Mouse (Mus musculus) myocyte (in vitro differentiated cells): ENCODE measurements around the gene 1700029F12Rik. TPM values are rescaled to one million over a fixed set of nuclear protein-coding genes. Genes with fewer than 3 reads are reported as not detected.

ENCODE experiments used
- H3K27me3 ChIP-seq: one replicate; pipeline ENCODE4 v1.6.1; 2011; ENCODE audit not compliant: control insufficient read depth, insufficient read depth, insufficient read length
- H3K36me3 ChIP-seq: one replicate; pipeline ENCODE4 v1.6.1; 2011; ENCODE audit not compliant: control insufficient read depth, insufficient read depth
- H3K4me2 ChIP-seq: one replicate; pipeline ENCODE4 v1.6.1; 2011; ENCODE audit warnings: low read depth, control low read depth
- H3K4me3 ChIP-seq: one replicate; pipeline ENCODE4 v1.5.1; 2011; ENCODE audit warnings: mild to moderate bottlenecking, control low read depth, moderate library complexity
- H3K79me2 ChIP-seq: one replicate; pipeline ENCODE4 v1.6.1; 2011; ENCODE audit not compliant: control insufficient read depth, insufficient read depth
- H3ac ChIP-seq: one replicate; pipeline ENCODE4 v1.6.1; 2011; ENCODE audit not compliant: control insufficient read depth, insufficient read length
- CEBPB ChIP-seq: IDR thresholded peaks from 2 replicates; pipeline ENCODE4 v1.6.1; 2011; ENCODE audit warnings: mild to moderate bottlenecking, moderate library complexity; ENCODE audit not compliant: poor library complexity, insufficient read depth, severe bottlenecking
- E2F4 ChIP-seq: IDR thresholded peaks from one replicate; pipeline ENCODE4 v1.6.1; 2011; ENCODE audit warnings: mild to moderate bottlenecking, control low read depth, moderate library complexity; ENCODE audit not compliant: insufficient read depth
- MAX ChIP-seq: IDR thresholded peaks from one replicate; pipeline ENCODE4 v1.6.1; 2011; ENCODE audit warnings: low read depth, mild to moderate bottlenecking, control low read depth
- MYOD1 ChIP-seq, 3 experiments: IDR thresholded peaks; one replicate each; pipeline ENCODE4 v1.6.1; 2011; ENCODE audit warnings: control low read depth in 2 of 3, low read depth in 2 of 3, mild to moderate bottlenecking in 2 of 3, moderate library complexity in 1 of 3; ENCODE audit not compliant: insufficient read length in 2 of 3, control insufficient read depth in 1 of 3
- MYOG ChIP-seq, 3 experiments: IDR thresholded peaks; one replicate each; pipeline ENCODE4 v1.6.1; 2011; ENCODE audit warnings: control low read depth in 2 of 3, low read depth in 2 of 3, mild to moderate bottlenecking in 2 of 3; ENCODE audit not compliant: insufficient read length in 2 of 3, control insufficient read depth in 1 of 3, insufficient read depth in 1 of 3
- POLR2A ChIP-seq: IDR thresholded peaks from one replicate; pipeline ENCODE4 v1.6.1; 2011; ENCODE audit warnings: low read depth, mild to moderate bottlenecking, control low read depth, moderate library complexity; ENCODE audit not compliant: insufficient read length
- POLR2AphosphoS2 ChIP-seq: IDR thresholded peaks from one replicate; pipeline ENCODE4 v1.6.1; 2011; ENCODE audit warnings: low read depth, control low read depth; ENCODE audit not compliant: insufficient read length
- REST ChIP-seq: IDR thresholded peaks from one replicate; pipeline ENCODE4 v1.6.1; 2011; ENCODE audit warnings: mild to moderate bottlenecking, control low read depth, moderate library complexity; ENCODE audit not compliant: insufficient read depth, insufficient read length
- SRF ChIP-seq: IDR thresholded peaks from one replicate; pipeline ENCODE4 v1.6.1; 2011; ENCODE audit warnings: low read depth; ENCODE audit not compliant: control insufficient read depth, insufficient read length
- TCF12 ChIP-seq: IDR thresholded peaks from one replicate; pipeline ENCODE4 v1.6.1; 2011; ENCODE audit warnings: mild to moderate bottlenecking, control low read depth; ENCODE audit not compliant: poor library complexity, insufficient read depth, severe bottlenecking
- TCF3 ChIP-seq: IDR thresholded peaks from one replicate; pipeline ENCODE4 v1.6.1; 2011; ENCODE audit warnings: low read depth, control low read depth; ENCODE audit not compliant: insufficient read length
- USF1 ChIP-seq: IDR thresholded peaks from one replicate; pipeline ENCODE4 v1.6.1; 2011; ENCODE audit warnings: low read depth, mild to moderate bottlenecking, control low read depth, moderate library complexity
- polyA plus RNA-seq: library from polyadenylated mRNA; unstranded; fragments of >200 nt; fragmentation: generic; extraction: Trizol; gene quantifications from one replicate; pipeline ENCODE4 v1.2.1, GENCODE M21; 2012; ENCODE audit warnings: missing spikeins

1700029F12Rik gene
- polyA plus RNA-seq, 1 experiment = not detected

DNA sequence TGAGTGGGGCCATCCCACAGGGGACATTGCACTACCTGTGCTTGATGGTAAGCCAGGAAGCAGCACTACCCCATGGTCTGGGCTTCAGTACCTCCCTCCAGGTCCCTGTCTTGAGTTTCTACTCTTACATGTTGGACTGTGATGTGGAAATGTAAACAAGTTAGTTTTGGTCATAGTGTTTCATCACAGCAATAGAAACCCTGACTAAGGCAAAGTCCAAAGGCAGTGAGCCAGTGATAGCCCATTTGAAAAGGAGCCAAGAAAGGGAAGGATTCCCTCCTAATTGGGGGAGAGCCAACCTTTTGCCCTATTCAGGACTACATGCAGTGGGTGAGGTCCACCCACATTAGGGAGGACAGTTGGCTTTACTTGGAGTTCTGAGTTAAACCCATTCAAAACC lies 53.6 kb downstream of the 1700029F12Rik start:
- no peaks in the 10 kb centered on the region for H3K79me2 ChIP-seq
- H3K4me2 ChIP-seq = no peak overlapping the region
- no peak overlapping the region for H3ac ChIP-seq
- H3K27me3 ChIP-seq = no peaks in the 10 kb centered on the region
- no peaks in the 10 kb centered on the region for H3K36me3 ChIP-seq
- no peak for TF ChIP-seq MYOG (IDR thresholded peaks at IDR 0.05; ENCODE audit: control insufficient read depth in 1 of 3, insufficient read depth in 1 of 3, insufficient read length in 2 of 3, low read depth in 2 of 3)
- TF ChIP-seq TCF3 = no peak
- TF ChIP-seq POLR2A = no peak
- TF ChIP-seq USF1 = no peak
- no peak for TF ChIP-seq MAX
- TF ChIP-seq REST = no peak
- TF ChIP-seq POLR2AphosphoS2 = no peak
- TF ChIP-seq E2F4 = no peak
- TF ChIP-seq SRF = no peak
- no peak for TF ChIP-seq TCF12
- TF ChIP-seq MYOD1 (IDR thresholded peaks at IDR 0.05; ENCODE audit: control insufficient read depth in 1 of 3, insufficient read length in 2 of 3, low read depth in 2 of 3) = no peak
- no peak overlapping the region for H3K4me3 ChIP-seq

DNA sequence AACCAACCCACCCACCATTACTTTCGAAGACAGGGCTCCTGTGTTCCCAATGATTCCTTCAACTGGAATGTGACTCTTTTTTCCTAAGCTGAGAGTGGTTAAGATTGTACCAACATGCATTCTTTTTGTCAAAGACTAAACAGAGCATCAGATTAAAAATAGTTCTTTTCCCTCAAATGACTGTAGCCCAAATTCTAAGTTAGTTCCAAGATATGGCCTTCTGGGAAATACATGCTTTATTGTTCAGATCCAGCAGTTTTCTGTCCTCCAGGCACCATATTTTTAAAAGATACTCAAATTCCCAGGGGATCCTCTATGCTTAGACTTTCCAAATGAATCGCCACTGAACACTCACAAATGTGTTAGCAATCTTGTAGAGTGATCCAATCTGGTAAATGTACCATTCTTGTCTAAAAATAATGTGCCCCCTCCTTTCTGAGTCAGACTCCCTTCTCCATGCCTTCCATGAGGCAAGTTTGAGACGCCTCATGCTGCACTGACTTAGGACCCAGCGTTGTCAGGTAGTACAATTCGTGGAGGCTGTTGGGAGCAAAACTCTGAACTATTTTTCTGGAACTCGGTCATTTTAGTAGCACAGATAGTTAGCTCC lies 57.1 kb downstream of the 1700029F12Rik start:
- TF ChIP-seq CEBPB (no peak), MYOD1 (IDR thresholded peaks at IDR 0.05; ENCODE audit: control insufficient read depth in 1 of 3, insufficient read length in 2 of 3, low read depth in 2 of 3) (no peak), MAX (no peak), POLR2AphosphoS2 (no peak), POLR2A (no peak), SRF (no peak), USF1 (no peak), TCF3 (no peak), MYOG (IDR thresholded peaks at IDR 0.05; ENCODE audit: control insufficient read depth in 1 of 3, insufficient read depth in 1 of 3, insufficient read length in 2 of 3, low read depth in 2 of 3) (no peak), E2F4 (no peak)
- Histone ChIP-seq H3K4me2 (no peak overlapping the region), H3K4me3 (no peak overlapping the region), H3K27me3 (no peaks in the 10 kb centered on the region), H3ac (no peak overlapping the region), H3K79me2 (no peaks in the 10 kb centered on the region), H3K36me3 (no peaks in the 10 kb centered on the region)

DNA sequence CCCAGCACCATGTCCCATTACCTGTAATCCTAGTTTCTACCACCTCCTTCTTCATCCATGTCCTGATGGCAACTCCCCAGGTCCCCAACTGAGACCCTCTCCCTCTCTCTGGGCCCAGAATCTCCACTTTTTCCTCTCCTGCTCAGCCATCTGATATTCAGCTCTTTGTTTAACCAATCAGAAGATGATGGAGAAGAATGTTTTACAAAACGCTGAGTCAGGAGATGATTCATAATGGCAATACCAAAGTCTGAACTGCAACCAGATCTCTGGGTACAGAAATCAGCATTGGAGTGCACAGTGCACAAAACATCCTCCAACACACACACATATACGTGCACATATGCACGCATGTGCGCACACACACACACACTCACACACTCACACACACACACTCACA lies 60.8 kb downstream of the 1700029F12Rik start:
- Histone ChIP-seq H3K4me2 (no peak overlapping the region), H3K27me3 (no peaks in the 10 kb centered on the region), H3ac (no peak overlapping the region), H3K36me3 (no peaks in the 10 kb centered on the region), H3K4me3 (no peak overlapping the region), H3K79me2 (no peaks in the 10 kb centered on the region)
- TF ChIP-seq TCF12 (no peak), CEBPB (0 out of 2 replicates have a peak, but pooled peaks have one; percentile 10)

Other genes with a start within 250 kb of the 1700029F12Rik start
- gene Gcnt4, start 109.7 kb downstream of the 1700029F12Rik start, polyA plus RNA-seq = 3.1 TPM
- gene Fam169a, start 32.9 kb upstream of the 1700029F12Rik start, polyA plus RNA-seq = 0.08 TPM
- gene Gm6169, start 64.9 kb upstream of the 1700029F12Rik start, polyA plus RNA-seq = 6.3 TPM
- gene Gfm2, start 103.6 kb upstream of the 1700029F12Rik start, polyA plus RNA-seq = 20.9 TPM
- gene Nsa2, start 103.6 kb upstream of the 1700029F12Rik start, polyA plus RNA-seq = 114 TPM
- gene Hexb, start 164.0 kb upstream of the 1700029F12Rik start, polyA plus RNA-seq = 30.9 TPM
- 21.1 TPM for gene Enc1, start 206.7 kb upstream of the 1700029F12Rik start, polyA plus RNA-seq